Mouse (Mus musculus) hindbrain, postnatal 0 days (tissue): ENCODE measurements around the gene Med27. TPM values are rescaled to one million over a fixed set of nuclear protein-coding genes. Genes with fewer than 3 reads are reported as not detected.

Experiments
- ATAC-seq: fragments of 200-750 bp; cut with Nextera tagmentation; 2 replicates; pipeline ENCODE4 v1.8.0; 2017; ENCODE audit warnings: mild to moderate bottlenecking, moderate TSS enrichment, moderate library complexity
- DNase-seq: peaks from one replicate; pipeline ENCODE4 v3.0.0-alpha.2; 2015; ENCODE audit warnings: low spot score
- H3K27ac ChIP-seq: fragments of 300-500 bp; sonication (generic); 2 replicates; pipeline ENCODE4 v1.5.1; 2014; ENCODE audit warnings: mild to moderate bottlenecking
- H3K27me3 ChIP-seq: fragments of 300-500 bp; sonication (generic); 2 replicates; pipeline ENCODE4 v1.6.1; 2014; ENCODE audit warnings: low read length, mixed read lengths; ENCODE audit not compliant: insufficient read depth
- H3K36me3 ChIP-seq: fragments of 300-500 bp; sonication (generic); 2 replicates; pipeline ENCODE4 v1.6.1; 2014; ENCODE audit warnings: low read length, mixed read lengths; ENCODE audit not compliant: insufficient read depth
- H3K4me1 ChIP-seq: fragments of 300-500 bp; sonication (generic); 2 replicates; pipeline ENCODE4 v1.6.1; 2014; ENCODE audit warnings: antibody characterized with exemption, low read length, mixed read lengths; ENCODE audit not compliant: insufficient read depth
- H3K4me2 ChIP-seq: fragments of 300-500 bp; sonication (generic); 2 replicates; pipeline ENCODE4 v1.6.1; 2014; ENCODE audit warnings: low read depth, mild to moderate bottlenecking, low read length, moderate library complexity, mixed read lengths
- H3K4me3 ChIP-seq: fragments of 300-500 bp; sonication (generic); 2 replicates; pipeline ENCODE4 v1.5.1; 2014; ENCODE audit warnings: low read length
- H3K9ac ChIP-seq: fragments of 300-500 bp; sonication (generic); replicated peaks from 2 replicates; pipeline ENCODE4 v1.6.1; 2014; ENCODE audit warnings: mild to moderate bottlenecking, low read length, moderate library complexity, mixed read lengths
- H3K9me3 ChIP-seq: fragments of 300-500 bp; sonication (generic); 2 replicates; pipeline ENCODE4 v1.6.1; 2016; ENCODE audit warnings: low read length, mixed read lengths
- CTCF ChIP-seq: IDR thresholded peaks from 2 replicates; pipeline ENCODE4 v1.5.1; 2016; ENCODE audit warnings: antibody characterized with exemption, control low read depth, low read depth
- WGBS: fragments of 180-500 bp; shearing (Covaris S2); extraction: QIAGEN DNeasy Blood & Tissue Kit; methylation state at CpG from one replicate; pipeline ENCODE4 v1.1.7; 2014; 5-methylcytosine and 5-hydroxymethylcytosine counted together
- polyA plus RNA-seq: library from polyadenylated mRNA; unstranded; fragments of >200 nt; fragmentation: Nextera tagmentation; extraction: Ambion mirVana; gene quantifications from 2 replicates; pipeline ENCODE4 v1.2.1, GENCODE M21; 2015
- total RNA-seq: library from RNA; depleted of rRNA; stranded (reverse); fragments of >200 nt; gene quantifications from 2 replicates; pipeline ENCODE4 v1.2.3, GENCODE M21; 2014

Med27 gene
- total and polyA plus RNA-seq, 2 experiments from 2014 or later, result 58.8 to 70.3 TPM

- Histone ChIP-seq H3K27ac (peak overlapping the region; percentile 41), H3K27me3 (no peaks in the 10 kb centered on the region), H3K9me3 (no peaks in the 10 kb centered on the region), H3K4me2 (no peak overlapping the region), H3K4me3 (no peak overlapping the region), H3K9ac (no peak overlapping the region), H3K4me1 (peaks cover 23% of the 10 kb centered on the region), H3K36me3 (no peaks in the 10 kb centered on the region)
- TF ChIP-seq CTCF, result no peak
- 35% methylated on average over 9 of the region's 9 CpGs for WGBS
- ATAC-seq (peak; percentile 75), DNase-seq (peak; percentile 90)
These were observed 118.4 kb downstream of the Med27 start for GRCm38 (mm10) chr2:29464851-29465648.

DNA sequence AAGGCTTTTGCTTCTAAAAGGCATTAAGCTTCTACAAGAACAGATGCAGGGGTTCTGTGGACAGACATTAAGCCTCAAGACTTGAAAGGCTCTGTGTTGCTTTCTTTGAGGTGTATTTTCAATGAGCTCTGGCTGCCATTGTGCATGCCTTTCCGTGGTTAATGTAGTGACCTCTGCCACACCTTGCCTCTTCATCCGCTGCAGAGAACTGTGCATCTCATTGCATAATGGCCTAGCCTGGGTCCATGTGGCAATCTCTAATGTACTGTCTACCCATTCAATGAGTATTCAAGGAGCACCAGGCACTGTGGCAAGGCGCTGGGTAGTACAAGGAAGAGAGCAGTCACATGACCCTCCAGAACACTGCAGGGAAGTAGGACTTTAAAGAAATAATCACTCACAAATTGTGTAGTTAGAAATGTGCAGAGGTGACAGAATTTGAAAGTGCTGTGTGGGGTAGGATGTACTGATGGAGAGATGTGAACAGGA is 119.1 kb downstream of the Med27 start:
- no peak for TF ChIP-seq CTCF
- Histone ChIP-seq H3K27ac (peak overlapping the region; percentile 28), H3K27me3 (no peaks in the 10 kb centered on the region), H3K4me1 (peaks cover 26% of the 10 kb centered on the region), H3K4me3 (no peak overlapping the region), H3K9me3 (no peaks in the 10 kb centered on the region), H3K9ac (no peak overlapping the region), H3K36me3 (no peaks in the 10 kb centered on the region), H3K4me2 (no peak overlapping the region)
- 38% methylated on average over 3 of the region's 3 CpGs for WGBS
- ATAC-seq (no peak), DNase-seq (no peak)

- H3K9ac ChIP-seq, result no peak overlapping the region
- no peak overlapping the region for H3K4me3 ChIP-seq
- peaks cover 26% of the 10 kb centered on the region for H3K4me1 ChIP-seq
- no peaks in the 10 kb centered on the region for H3K27me3 ChIP-seq
- peak overlapping the region; percentile 28; the same call in 1 of the 2 replicates for H3K27ac ChIP-seq
- 63% methylated on average over 4 of the region's 4 CpGs for WGBS
- TF ChIP-seq CTCF, result no peak
- ATAC-seq (no peak), DNase-seq (no peak)
- H3K4me2 ChIP-seq, result no peak overlapping the region
- H3K9me3 ChIP-seq, result no peaks in the 10 kb centered on the region
- no peaks in the 10 kb centered on the region for H3K36me3 ChIP-seq
These were observed 119.8 kb downstream of the Med27 start for GRCm38 (mm10) chr2:29466396-29466795.

GRCm38 (mm10) chr2:29468517-29468936 is 121.9 kb downstream of the Med27 start:
- WGBS, result 39% methylated on average over 15 of the region's 15 CpGs

GRCm38 (mm10) chr2:29472952-29473437 is 126.4 kb downstream of the Med27 start:
- DNase-seq, result no peak
- H3K27me3 ChIP-seq, result no peaks in the 10 kb centered on the region
- no peak overlapping the region for H3K4me2 ChIP-seq
- no peak for ATAC-seq
- H3K4me1 ChIP-seq, result peaks cover 7% of the 10 kb centered on the region
- no peaks in the 10 kb centered on the region for H3K36me3 ChIP-seq
- H3K9ac ChIP-seq, result no peak overlapping the region
- H3K9me3 ChIP-seq, result no peaks in the 10 kb centered on the region
- WGBS, result 73% methylated on average over 4 of the region's 4 CpGs
- TF ChIP-seq CTCF, result no peak
- H3K4me3 ChIP-seq, result no peak overlapping the region
- no peak overlapping the region for H3K27ac ChIP-seq

More at GRCm38 (mm10) chr2:29468517-29468936, 121.9 kb downstream of the Med27 start:
- peak; percentile 62; the same call in 1 of the 2 replicates for ATAC-seq
- Histone ChIP-seq H3K36me3 (no peaks in the 10 kb centered on the region), H3K9ac (peak overlapping the region; percentile 35; the same call in 1 of the 2 replicates), H3K4me2 (no peak overlapping the region), H3K27me3 (no peaks in the 10 kb centered on the region), H3K27ac (peak overlapping the region; percentile 45; the same call in 1 of the 2 replicates), H3K4me1 (peaks cover 26% of the 10 kb centered on the region), H3K9me3 (no peaks in the 10 kb centered on the region), H3K4me3 (no peak overlapping the region)
- no peak for TF ChIP-seq CTCF
- peak; percentile 58 for DNase-seq

DNA sequence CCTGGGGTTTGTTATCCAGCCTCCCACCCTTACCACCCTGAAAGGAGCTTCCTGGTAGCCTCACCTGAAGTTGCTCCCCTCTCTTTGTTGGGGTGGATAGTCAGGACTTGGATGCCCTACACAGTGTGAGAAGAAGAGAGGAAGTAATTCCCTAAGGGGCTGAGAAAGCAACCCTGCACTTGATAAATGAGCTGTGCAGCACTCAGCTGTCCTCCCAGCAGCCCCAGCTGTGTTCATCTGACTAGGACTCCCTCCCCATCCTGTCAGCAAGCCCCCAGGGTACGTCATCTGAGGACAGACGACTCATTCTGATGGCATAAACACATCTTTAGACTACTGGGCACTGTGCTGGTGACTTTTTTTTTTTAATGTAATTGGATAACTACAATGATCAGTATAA is 127.3 kb downstream of the Med27 start:
- Histone ChIP-seq H3K27ac (no peak overlapping the region), H3K4me1 (peaks cover 3% of the 10 kb centered on the region), H3K36me3 (no peaks in the 10 kb centered on the region), H3K4me2 (no peak overlapping the region), H3K4me3 (no peak overlapping the region), H3K9me3 (no peaks in the 10 kb centered on the region), H3K9ac (no peak overlapping the region), H3K27me3 (no peaks in the 10 kb centered on the region)
- DNase-seq (no peak), ATAC-seq (no peak)
- TF ChIP-seq CTCF, result no peak
- WGBS, result 31% methylated on average over 2 of the region's 2 CpGs

- peaks cover 1% of the 10 kb centered on the region for H3K4me1 ChIP-seq
- no peak overlapping the region for H3K9ac ChIP-seq
- ATAC-seq (no peak), DNase-seq (no peak)
- 91% methylated on average over 1 of the region's 1 CpGs for WGBS
- TF ChIP-seq CTCF, result peak; percentile 37
- no peak overlapping the region for H3K4me3 ChIP-seq
- no peaks in the 10 kb centered on the region for H3K9me3 ChIP-seq
- no peak overlapping the region for H3K27ac ChIP-seq
- no peaks in the 10 kb centered on the region for H3K27me3 ChIP-seq
- no peaks in the 10 kb centered on the region for H3K36me3 ChIP-seq
- no peak overlapping the region for H3K4me2 ChIP-seq
These were observed 130.1 kb downstream of the Med27 start for GRCm38 (mm10) chr2:29476702-29477101.
